Mouse (Mus musculus): ENCODE measurements around the gene Cd68. TPM values are rescaled to one million over a fixed set of nuclear protein-coding genes. Genes with fewer than 3 reads are reported as not detected.

Cd68 gene
- 1 to 10 TPM; 1.8 to 3.0 TPM for polyA plus RNA-seq (2012; fragmentation: generic; extraction: Trizol)

DNA sequence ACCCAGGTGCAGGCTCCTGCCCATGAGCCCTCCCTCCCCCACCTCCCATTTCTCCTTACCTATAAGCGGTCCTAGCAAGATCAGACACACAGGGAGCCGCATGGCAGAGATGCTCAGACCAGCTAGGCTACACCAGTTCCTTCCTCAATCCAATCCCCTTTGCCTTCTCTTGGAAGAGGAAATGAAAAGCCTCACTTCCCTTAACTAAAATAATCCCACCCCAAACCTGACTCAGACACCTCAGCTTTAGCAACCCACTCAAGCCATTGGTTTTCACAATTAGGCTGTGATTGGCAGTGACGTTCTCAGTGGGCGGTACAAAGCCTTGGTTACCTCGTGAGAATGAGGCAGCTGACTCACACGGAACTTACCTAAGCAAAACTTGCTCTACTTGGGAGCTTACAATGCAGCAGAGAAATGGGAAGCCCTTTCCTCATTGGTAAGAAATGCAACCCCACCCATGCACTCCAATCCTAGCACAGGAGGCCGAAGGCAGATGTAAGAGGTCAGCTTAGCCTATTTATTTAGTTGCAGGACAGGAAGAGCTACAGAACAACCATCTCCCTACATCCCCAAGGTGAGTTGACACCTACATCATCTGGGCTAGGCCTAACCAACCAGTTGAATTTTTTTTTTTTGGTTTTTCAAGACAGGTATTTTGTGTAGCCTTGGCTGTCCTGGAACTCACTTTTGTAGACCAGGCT lies at the start of gene Cd68:
Cd68 (minus strand) TSS at position 193 of the 704 bp plus-strand sequence.

GRCm38 (mm10) chr11:69695361-69696181 lies 29.6 kb upstream of the Cd68 start, which contains the start of the genes Tnfsf12 and Tnfsfm13:
TSS of gene Tnfsf12 (minus strand) at chr11:69695849.
TSS of gene Tnfsfm13 (minus strand) at chr11:69696098.

DNA sequence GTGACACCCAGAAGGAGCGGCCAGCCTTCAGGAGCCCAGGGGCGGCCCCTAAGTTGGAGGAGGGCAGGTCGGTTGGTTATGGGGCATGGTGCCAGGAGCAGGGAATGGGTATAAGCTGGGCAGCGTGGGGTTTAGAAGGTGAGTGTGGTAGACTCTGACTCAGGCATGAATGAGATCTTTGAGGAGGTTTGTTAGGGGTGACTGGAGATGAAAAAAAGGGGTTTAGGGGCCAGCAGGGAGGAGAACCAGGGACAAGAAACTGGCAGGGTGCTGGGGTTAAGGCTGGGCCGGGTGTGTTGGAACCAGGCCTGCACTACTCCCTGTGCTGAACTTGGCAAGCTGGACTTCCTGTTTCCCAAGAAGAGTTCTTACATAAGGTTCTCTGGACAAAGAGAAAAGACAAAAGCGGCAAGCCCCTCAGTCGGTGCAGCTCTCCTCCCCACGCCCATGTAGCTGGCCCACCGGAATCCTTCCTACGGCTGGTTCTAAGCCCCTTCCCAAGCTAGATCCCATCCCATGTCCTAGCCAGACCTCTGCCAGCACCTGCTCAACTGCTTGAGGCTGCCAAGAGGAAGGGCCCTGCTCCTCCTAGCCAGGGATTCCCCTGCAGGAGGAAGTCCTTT lies 19.7 kb upstream of the Cd68 start, which contains the start of gene Tnfsf13:
Tnfsf13 (minus strand) TSS at position 259 of the 623 bp plus-strand sequence.

GRCm38 (mm10) chr11:69681314-69682208 lies 15.6 kb upstream of the Cd68 start, which contains the start of gene Senp3:
TSS of gene Senp3 (minus strand) at chr11:69682084.

GRCm38 (mm10) chr11:69672211-69672706 lies 6.3 kb upstream of the Cd68 start, which contains the start of gene Eif4a1:
TSS of gene Eif4a1 (minus strand) at chr11:69672423.

GRCm38 (mm10) chr11:69662213-69662966 lies 3.6 kb downstream of the Cd68 start, which contains the start of gene Mpdu1:
TSS of gene Mpdu1 (minus strand) at chr11:69662642.

DNA sequence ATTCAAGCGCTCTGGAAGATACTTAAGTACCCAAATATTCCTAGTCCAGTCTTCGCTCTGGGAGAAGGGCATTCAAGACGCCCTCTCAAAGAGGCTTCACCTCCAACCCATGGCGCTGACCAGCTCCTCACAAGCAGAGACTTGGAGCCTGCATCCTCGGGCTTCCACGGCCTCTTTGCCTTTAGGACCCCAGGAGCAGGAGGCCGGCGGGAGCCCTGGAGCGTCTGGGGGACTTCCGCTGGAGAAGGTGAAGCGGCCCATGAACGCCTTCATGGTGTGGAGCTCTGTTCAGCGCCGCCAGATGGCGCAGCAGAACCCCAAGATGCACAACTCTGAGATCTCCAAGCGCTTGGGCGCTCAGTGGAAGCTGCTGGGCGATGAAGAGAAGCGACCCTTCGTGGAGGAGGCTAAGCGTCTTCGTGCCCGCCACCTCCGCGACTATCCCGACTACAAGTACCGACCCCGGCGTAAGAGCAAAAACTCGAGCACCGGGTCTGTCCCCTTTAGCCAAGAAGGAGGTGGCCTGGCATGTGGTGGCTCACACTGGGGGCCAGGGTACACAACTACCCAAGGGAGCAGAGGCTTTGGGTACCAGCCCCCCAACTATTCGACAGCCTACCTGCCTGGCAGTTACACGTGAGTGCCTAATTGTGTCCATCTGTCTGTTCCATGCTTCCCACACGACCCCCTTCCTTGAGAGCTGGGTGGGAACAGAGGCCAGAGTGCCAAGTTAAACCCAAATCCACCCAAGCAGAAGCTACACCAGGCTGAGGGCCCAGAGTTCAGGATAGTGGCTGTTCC lies 10.5 kb downstream of the Cd68 start, which contains the start of gene Sox15:
Sox15 (plus strand) TSS at position 51 of the 801 bp plus-strand sequence.

GRCm38 (mm10) chr11:69632284-69633089 lies 33.5 kb downstream of the Cd68 start, which contains the start of gene Fxr2:
TSS of gene Fxr2 (plus strand) at chr11:69632990.

GRCm38 (mm10) chr11:69621571-69622268 lies 44.2 kb downstream of the Cd68 start, which contains the start of gene Sat2:
TSS of gene Sat2 (plus strand) at chr11:69622024.

GRCm38 (mm10) chr11:69617805-69618204 lies 48.1 kb downstream of the Cd68 start, which contains the start of gene Shbg:
TSS of gene Shbg (minus strand) at chr11:69617905.

Other genes starting within 250 kb of the Cd68 start
- 1 to 10 TPM in 1 of 2 experiments, under 1 TPM in 1; 0.02 to 1.6 TPM for gene Dnah2, start 117.0 kb downstream of the Cd68 start, polyA plus RNA-seq (2012; fragmentation: generic; extraction: Trizol)
- 1 to 10 TPM in 1 of 2 experiments, under 1 TPM in 1; 0.14 to 1.5 TPM for gene Efnb3, start 105.9 kb downstream of the Cd68 start, polyA plus RNA-seq (2012; fragmentation: generic; extraction: Trizol)
- gene Wrap53, start 85.9 kb downstream of the Cd68 start, polyA plus RNA-seq (2012; fragmentation: generic; extraction: Trizol): 10 to 100 TPM; 14.8 to 24.4 TPM
- gene Trp53, start 85.8 kb downstream of the Cd68 start, polyA plus RNA-seq (2012; fragmentation: generic; extraction: Trizol): 100 to 1,000 TPM; 156 to 242 TPM
- 1 to 10 TPM in 1 of 2 experiments, under 1 TPM in 1; 0.05 to 1.3 TPM for gene Atp1b2, start 60.2 kb downstream of the Cd68 start, polyA plus RNA-seq (2012; fragmentation: generic; extraction: Trizol)
- not detected for gene Shbg, start 48.2 kb downstream of the Cd68 start, polyA plus RNA-seq (2012; fragmentation: generic; extraction: Trizol)
- 10 to 100 TPM in 1 of 2 experiments, 1 to 10 TPM in 1; 4.4 to 16.8 TPM for gene Sat2, start 44.1 kb downstream of the Cd68 start, polyA plus RNA-seq (2012; fragmentation: generic; extraction: Trizol)
- 10 to 100 TPM; 29.4 to 66.7 TPM for gene Fxr2, start 33.2 kb downstream of the Cd68 start, polyA plus RNA-seq (2012; fragmentation: generic; extraction: Trizol)
- gene Sox15, start 10.8 kb downstream of the Cd68 start, polyA plus RNA-seq (2012; fragmentation: generic; extraction: Trizol): under 1 TPM; 0.05 to 0.25 TPM
- gene Mpdu1, start 3.5 kb downstream of the Cd68 start, polyA plus RNA-seq (2012; fragmentation: generic; extraction: Trizol): 100 to 1,000 TPM in 1 of 2 experiments, 10 to 100 TPM in 1; 98.1 to 128 TPM
- gene Eif4a1, start 6.3 kb upstream of the Cd68 start, polyA plus RNA-seq (2012; fragmentation: generic; extraction: Trizol): 100 to 1,000 TPM; 336 to 467 TPM
- 10 to 100 TPM; 51.2 to 71.3 TPM for gene Senp3, start 15.9 kb upstream of the Cd68 start, polyA plus RNA-seq (2012; fragmentation: generic; extraction: Trizol)
- 1 to 10 TPM; 1.1 to 6.9 TPM for gene Tnfsf13, start 19.6 kb upstream of the Cd68 start, polyA plus RNA-seq (2012; fragmentation: generic; extraction: Trizol)
- gene Tnfsf12, start 29.7 kb upstream of the Cd68 start, polyA plus RNA-seq (2012; fragmentation: generic; extraction: Trizol): 100 to 1,000 TPM in 1 of 2 experiments, 10 to 100 TPM in 1; 34.3 to 119 TPM
- gene Tnfsfm13, start 29.9 kb upstream of the Cd68 start, polyA plus RNA-seq (2012; fragmentation: generic; extraction: Trizol): 10 to 100 TPM in 1 of 2 experiments, 1 to 10 TPM in 1; 6.4 to 30.3 TPM
- gene Polr2a, start 92.5 kb upstream of the Cd68 start, polyA plus RNA-seq (2012; fragmentation: generic; extraction: Trizol): 100 to 1,000 TPM in 1 of 2 experiments, 10 to 100 TPM in 1; 42.8 to 126 TPM
- gene Slc35g3, start 95.8 kb upstream of the Cd68 start, polyA plus RNA-seq (2012; fragmentation: generic; extraction: Trizol): under 1 TPM in 1 of 2 experiments, not detected in 1; 0.26 TPM
- gene Zbtb4, start 99.8 kb upstream of the Cd68 start, polyA plus RNA-seq (2012; fragmentation: generic; extraction: Trizol): 10 to 100 TPM in 1 of 2 experiments, 1 to 10 TPM in 1; 1.2 to 14.4 TPM
- under 1 TPM; 0.63 to 0.89 TPM for gene Chrnb1, start 129.8 kb upstream of the Cd68 start, polyA plus RNA-seq (2012; fragmentation: generic; extraction: Trizol)
- under 1 TPM; 0.01 to 0.31 TPM for gene Fgf11, start 135.7 kb upstream of the Cd68 start, polyA plus RNA-seq (2012; fragmentation: generic; extraction: Trizol)
- gene Tmem102, start 139.5 kb upstream of the Cd68 start, polyA plus RNA-seq (2012; fragmentation: generic; extraction: Trizol): under 1 TPM; 0.01 to 0.05 TPM
- not detected for gene Gm39566, start 149.1 kb upstream of the Cd68 start, polyA plus RNA-seq (2012; fragmentation: generic; extraction: Trizol)
- gene Spem2, start 152.3 kb upstream of the Cd68 start, polyA plus RNA-seq (2012; fragmentation: generic; extraction: Trizol): not detected
- under 1 TPM; 0.02 to 0.07 TPM for gene Spem1, start 156.0 kb upstream of the Cd68 start, polyA plus RNA-seq (2012; fragmentation: generic; extraction: Trizol)
- gene Nlgn2, start 171.6 kb upstream of the Cd68 start, polyA plus RNA-seq (2012; fragmentation: generic; extraction: Trizol): 10 to 100 TPM in 1 of 2 experiments, 1 to 10 TPM in 1; 4.3 to 49.8 TPM
- gene Tmem256, start 172.4 kb upstream of the Cd68 start, polyA plus RNA-seq (2012; fragmentation: generic; extraction: Trizol): 100 to 1,000 TPM; 452 to 473 TPM
- gene Plscr3, start 180.2 kb upstream of the Cd68 start, polyA plus RNA-seq (2012; fragmentation: generic; extraction: Trizol): 100 to 1,000 TPM in 1 of 2 experiments, 10 to 100 TPM in 1; 45.7 to 171 TPM
- gene Tnk1, start 192.6 kb upstream of the Cd68 start, polyA plus RNA-seq (2012; fragmentation: generic; extraction: Trizol): not detected
- gene Tmem95, start 211.9 kb upstream of the Cd68 start, polyA plus RNA-seq (2012; fragmentation: generic; extraction: Trizol): not detected
- gene Kctd11, start 215.3 kb upstream of the Cd68 start, polyA plus RNA-seq (2012; fragmentation: generic; extraction: Trizol): 10 to 100 TPM in 1 of 2 experiments, 1 to 10 TPM in 1; 5.0 to 12.3 TPM
- gene Acap1, start 229.4 kb upstream of the Cd68 start, polyA plus RNA-seq (2012; fragmentation: generic; extraction: Trizol): under 1 TPM; 0.04 to 0.07 TPM
- gene 2810408A11Rik, start 234.8 kb upstream of the Cd68 start, polyA plus RNA-seq (2012; fragmentation: generic; extraction: Trizol): 1 to 10 TPM; 1.6 to 9.9 TPM
- gene Neurl4, start 234.9 kb upstream of the Cd68 start, polyA plus RNA-seq (2012; fragmentation: generic; extraction: Trizol): 10 to 100 TPM; 13.1 to 24.7 TPM
- gene Gps2, start 247.7 kb upstream of the Cd68 start, polyA plus RNA-seq (2012; fragmentation: generic; extraction: Trizol): 10 to 100 TPM; 66.9 to 94.9 TPM

All from C3H10T1/2 (cell line).